Mouse (Mus musculus) lung, adult 18-20 months (tissue): ENCODE measurements at regions not wholly inside any gene's neighbourhood (a gene's known extent, or its start where the extent isn't known, plus 50 kb on each side); places are given as distances from the start of the nearest gene placed in this dataset.
A peak's percentile ranks its signal among the peaks of the same experiment; 100 is the strongest.

Experiments
- DNase-seq, 2 experiments: peaks; one replicate each; pipeline ENCODE4 v3.0.0; 2022; ENCODE audit warnings: mixed read lengths in 2 of 2

GRCm38 (mm10) chr13:33721851-33722250, 60.6 kb downstream of the Serpinb6d start:
- no peak for DNase-seq

- DNase-seq, result peak; percentile 42 to 69
These were observed 80.7 kb downstream of the Serpinb6e start for GRCm38 (mm10) chr13:33762293-33763125.

GRCm38 (mm10) chr13:33763295-33763916, 79.8 kb downstream of the Serpinb6e start:
- DNase-seq, result no peak
